Comparison of ENCODE assay signal across 8 mouse cellular contexts in the genomic region with DNA sequence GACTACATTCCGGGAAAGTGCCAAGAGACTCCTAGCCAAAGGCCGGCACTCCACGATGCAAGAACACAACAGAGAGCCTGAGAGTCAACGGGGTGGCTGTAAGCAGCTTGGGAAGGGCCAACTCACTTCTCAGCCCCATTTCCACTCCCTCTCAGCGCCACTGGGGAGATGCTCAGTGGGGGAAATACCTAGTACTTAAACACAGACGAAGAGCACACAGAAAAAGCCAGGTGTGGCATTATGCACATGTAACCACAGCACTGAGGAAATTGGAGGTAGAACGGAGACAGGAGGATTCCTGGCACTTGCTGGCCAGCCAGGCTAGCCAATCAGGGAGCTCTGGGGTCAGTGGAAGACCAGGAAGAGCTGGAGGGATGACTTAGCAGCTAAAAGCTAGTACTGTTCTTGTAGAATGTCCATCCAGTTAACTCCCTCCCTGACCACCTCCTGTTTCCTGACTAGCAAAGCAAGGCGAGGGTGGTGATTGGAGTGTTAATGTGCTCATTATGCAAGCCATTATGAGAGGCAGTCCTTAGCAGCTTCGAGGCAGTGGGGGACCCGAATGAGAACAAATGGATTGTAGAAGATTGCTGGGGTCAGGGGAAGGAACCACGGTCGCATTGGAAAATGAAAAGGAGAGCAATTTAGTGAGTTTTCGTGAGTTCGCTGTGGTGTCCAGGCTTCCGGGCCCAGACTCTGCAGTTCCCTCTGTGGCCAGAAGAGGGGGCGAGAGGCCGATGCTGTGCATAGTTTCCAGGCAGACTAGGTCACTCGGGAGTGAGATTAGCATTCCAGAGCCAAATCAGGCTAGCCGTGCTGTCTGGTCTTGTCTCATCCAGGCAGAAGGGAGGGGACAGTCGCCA. TPM values are rescaled to one million over a fixed set of nuclear protein-coding genes. Genes with fewer than 3 reads are reported as not detected.
DNase-seq lines count a peak whose midpoint lies in the region; ATAC-seq lines count a peak whose summit lies in the region.

No protein-coding gene starts in this region.

- no peaks in the 10 kb centered on the region for H3K9me3 ChIP-seq in intestine, embryonic 14.5 days (ENCODE audit: control insufficient read depth, low read length)

- DNase-seq in adrenal gland, adult (ENCODE audit: inconsistent age in 2 of 2, low spot score in 1 of 2), result peak; percentile 86 to 96
- peak; percentile 87 for DNase-seq in embryo, embryonic 11 days
- DNase-seq in gastrocnemius, postnatal 14 days, result peak; percentile 83
- peak; percentile 98 for DNase-seq in intestine, embryonic 14.5 days (ENCODE audit: low spot score)
- DNase-seq in left cerebral cortex, postnatal 14 days (ENCODE audit: low spot score in 2 of 2), result peak; percentile 92 to 93
- DNase-seq in mesoderm, embryonic 11.5 days (ENCODE audit: low read depth, low spot score), result peak; percentile 88
- peak; percentile 79 to 85 for DNase-seq in right cerebral cortex, postnatal 36 days (ENCODE audit: low spot score in 2 of 2)
- DNase-seq in urinary bladder, postnatal 4 days (ENCODE audit: low spot score in 2 of 2), result peak; percentile 80 to 91

- intact Hi-C loops in gastrocnemius, postnatal 14 days (cut with DNase I; ENCODE audit: low total_unique reads), result loop anchor here (2.0 kb wide), 1 partner anchor 61 kb away; no protein-coding TSS in a partner anchor
- intact Hi-C loops in left cerebral cortex, postnatal 14 days (cut with DNase I), result loop anchor here (2.0 kb wide), 1 partner anchor 61 kb away; no protein-coding TSS in a partner anchor

- peak overlapping the region; percentile 13; the same call in 1 of the 2 replicates for H3K4me3 ChIP-seq in intestine, embryonic 14.5 days (ENCODE audit: low read depth, low read length)

- peak overlapping the region; percentile 42 for H3K4me2 ChIP-seq in intestine, embryonic 14.5 days (ENCODE audit: low read length)

- WGBS in intestine, embryonic 14.5 days, result 11% methylated on average over 20 of the region's 20 CpGs

- ATAC-seq in intestine, embryonic 14.5 days (replicated peaks; ENCODE audit: low FRiP score, low TSS enrichment, low read depth), result peak; percentile 76

- H3K27me3 ChIP-seq in intestine, embryonic 14.5 days (replicated peaks; ENCODE audit: control insufficient read depth, insufficient read depth, low read length), result no peaks in the 10 kb centered on the region

- peaks cover 29% of the 10 kb centered on the region for H3K36me3 ChIP-seq in intestine, embryonic 14.5 days (ENCODE audit: control insufficient read depth, insufficient read depth, low read length)

- no peak overlapping the region for H3K27ac ChIP-seq in intestine, embryonic 14.5 days (ENCODE audit: low read depth)

- no peaks in the 10 kb centered on the region for H3K4me1 ChIP-seq in intestine, embryonic 14.5 days (replicated peaks; ENCODE audit: control insufficient read depth, insufficient read depth, low read length)

- H3K9ac ChIP-seq in intestine, embryonic 14.5 days (ENCODE audit: low read length), result no peak overlapping the region

RNA-seq across cellular contexts. Expression of gene Srrm3, which starts 12.5 kb away (rescaled TPM):
- total RNA-seq in gastrocnemius, postnatal 14 days (2021), result not detected
- 2.2 and 2.7 TPM in 2 replicates for polyA plus RNA-seq in intestine, embryonic 14.5 days (2014; fragmentation: Nextera tagmentation; extraction: Ambion mirVana)
- total RNA-seq in left cerebral cortex, postnatal 14 days (2021), result 10 to 100 TPM; 95.2 to 95.9 TPM

RNA-seq across cellular contexts. Expression of gene Mdh2, which starts 15.9 kb away (rescaled TPM):
- 1,000 to 10,000 TPM; 1,031 to 1,199 TPM for total RNA-seq in gastrocnemius, postnatal 14 days (2021)
- 597 and 634 TPM in 2 replicates for polyA plus RNA-seq in intestine, embryonic 14.5 days (2014; fragmentation: Nextera tagmentation; extraction: Ambion mirVana)
- total RNA-seq in left cerebral cortex, postnatal 14 days (2021), result 100 to 1,000 TPM; 472 to 478 TPM

RNA-seq across cellular contexts. Expression of gene Styxl1, which starts 16.0 kb away (rescaled TPM):
- not detected for total RNA-seq in gastrocnemius, postnatal 14 days (2021)
- polyA plus RNA-seq in intestine, embryonic 14.5 days (2014; fragmentation: Nextera tagmentation; extraction: Ambion mirVana), result 0.28 TPM in 1 of 2 replicates, not detected in the other
- not detected for total RNA-seq in left cerebral cortex, postnatal 14 days (2021)

RNA-seq across cellular contexts. Expression of gene Tmem120a, which starts 50.0 kb away (rescaled TPM):
- total RNA-seq in gastrocnemius, postnatal 14 days (2021), result 1 to 10 TPM; 3.8 to 5.2 TPM
- polyA plus RNA-seq in intestine, embryonic 14.5 days (2014; fragmentation: Nextera tagmentation; extraction: Ambion mirVana), result 40.4 and 40.9 TPM in 2 replicates
- total RNA-seq in left cerebral cortex, postnatal 14 days (2021), result 10 to 100 TPM; 15.9 to 17.4 TPM

Comparison
In these comparisons a context has a peak if more than half of its experiments do, and no peak if none do; other contexts are left out.
1. RNA of gene Srrm3, which starts 12.5 kb away (total RNA-seq): 95.2 to 95.9 TPM in left cerebral cortex, postnatal 14 days; not detected in gastrocnemius, postnatal 14 days; every median in the first group is over 10 times any median in the second.
2. Peak in every context shown above with its lines, with median percentiles within 50 percentile points of each other: DNase-seq.